Mouse (Mus musculus) hindbrain, embryonic 15.5 days (tissue): Measurements from ENCODE around the gene Slc25a28. TPM values are rescaled to one million over a fixed set of nuclear protein-coding genes. Genes with fewer than 3 reads are reported as not detected.

Source experiments
- microRNA-seq: library from miRNA; unstranded; fragments of <30 nt; microRNA quantifications from one replicate; pipeline ENCODE4, GENCODE M21; 2016
- polyA plus RNA-seq: library from polyadenylated mRNA; unstranded; fragments of >200 nt; fragmentation: Nextera tagmentation; extraction: Ambion mirVana; gene quantifications from 2 replicates; pipeline ENCODE4 v1.2.1, GENCODE M21; 2015

Slc25a28 gene
- polyA plus RNA-seq, 1 experiment from 2014 or later = 16.4 TPM

Small RNAs within 50 kb of the gene (microRNA-seq; reads per million reads assigned to microRNA genes)
- not detected for gene Gm22646

Other genes with a start within 250 kb of the Slc25a28 start
- gene Cnnm1, start 234.4 kb downstream of the Slc25a28 start, polyA plus RNA-seq = 3.4 and 3.9 TPM in 2 replicates
- gene Got1, start 150.3 kb downstream of the Slc25a28 start, polyA plus RNA-seq = 106 and 109 TPM in 2 replicates
- 0.21 and 1.1 TPM in 2 replicates for gene Nkx2-3, start 62.6 kb downstream of the Slc25a28 start, polyA plus RNA-seq
- 8.3 and 8.4 TPM in 2 replicates for gene Entpd7, start 14.8 kb upstream of the Slc25a28 start, polyA plus RNA-seq
- 6.5 and 7.8 TPM in 2 replicates for gene Cutc, start 78.1 kb upstream of the Slc25a28 start, polyA plus RNA-seq
- gene Cox15, start 78.1 kb upstream of the Slc25a28 start, polyA plus RNA-seq = 12.9 and 13.9 TPM in 2 replicates
- 0.12 and 0.14 TPM in 2 replicates for gene Abcc2, start 107.3 kb upstream of the Slc25a28 start, polyA plus RNA-seq